Mouse (Mus musculus) gonadal fat pad, adult 2 months (tissue): ENCODE data around the gene Glp1r. TPM values are rescaled to one million over a fixed set of nuclear protein-coding genes. Genes with fewer than 3 reads are reported as not detected.

Source experiments
- DNase-seq: peaks from one replicate; pipeline ENCODE4 v3.0.0-alpha.2; 2012; ENCODE audit warnings: low read depth
- polyA plus RNA-seq: library from polyadenylated mRNA; depleted of rRNA; stranded (reverse); fragments of >200 nt; gene quantifications from 2 replicates; pipeline ENCODE4 v1.2.3, GENCODE M21; 2012; rRNA removed

The Glp1r gene
- polyA plus RNA-seq, result 0.08 and 0.13 TPM in 2 replicates

- no peak for DNase-seq
Observed at GRCm38 (mm10) chr17:30901627-30902026, at the start of gene Glp1r. Gene Glp1r (plus strand): TSS chr17:30901817.

DNA sequence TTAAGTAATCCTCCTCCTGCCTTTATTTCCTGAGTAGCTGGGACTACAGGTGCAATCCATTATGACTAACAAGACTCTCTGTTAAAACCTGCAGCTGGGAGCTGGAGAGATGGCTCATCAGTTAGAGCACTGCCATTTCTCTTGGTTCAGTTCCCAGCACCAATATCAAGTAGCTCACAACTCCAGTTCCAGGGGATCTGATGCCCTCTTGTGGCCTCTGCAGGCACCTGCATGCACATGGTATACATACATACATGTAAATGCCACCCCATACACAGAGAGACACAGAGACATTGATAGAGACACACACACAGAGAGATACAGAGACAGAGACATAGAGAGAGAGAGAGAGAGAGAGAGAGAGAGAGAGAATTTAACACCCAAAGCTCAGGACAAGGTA is 49.3 kb upstream of the Glp1r start:
- DNase-seq, result no peak

GRCm38 (mm10) chr17:30857347-30857746 is 44.3 kb upstream of the Glp1r start:
- DNase-seq, result no peak

DNA sequence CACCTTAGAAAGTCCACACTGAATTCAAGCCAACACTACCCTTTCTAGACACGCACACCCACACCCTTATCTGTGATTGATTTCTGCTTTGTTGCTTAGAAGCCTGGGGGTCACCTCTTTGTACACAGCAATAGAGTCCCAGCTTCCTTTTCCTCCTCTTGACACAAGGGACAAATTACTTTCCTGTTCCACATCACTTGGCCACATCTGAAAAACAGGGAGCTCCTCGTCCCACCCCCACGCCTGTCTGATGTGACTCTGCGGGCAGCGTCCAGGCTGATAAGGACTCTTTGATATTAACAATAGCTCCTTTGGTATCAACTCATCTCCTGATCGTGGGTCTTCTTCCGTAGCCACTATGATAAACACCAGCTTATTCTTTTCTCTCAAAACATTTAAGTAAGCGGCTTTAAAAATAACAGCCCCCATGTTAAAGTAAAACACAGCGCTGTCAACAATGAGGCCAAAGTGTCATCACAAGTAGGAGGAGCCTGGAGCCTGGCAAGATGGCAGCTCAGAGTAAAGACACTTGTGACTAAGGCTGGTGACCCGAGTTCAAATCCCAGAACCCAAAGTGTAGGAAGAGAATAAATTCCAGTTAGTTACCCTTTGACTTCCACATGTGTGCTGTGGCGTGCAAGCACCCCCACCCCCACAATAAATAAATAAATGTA is 42.9 kb upstream of the Glp1r start:
- no peak for DNase-seq

DNA sequence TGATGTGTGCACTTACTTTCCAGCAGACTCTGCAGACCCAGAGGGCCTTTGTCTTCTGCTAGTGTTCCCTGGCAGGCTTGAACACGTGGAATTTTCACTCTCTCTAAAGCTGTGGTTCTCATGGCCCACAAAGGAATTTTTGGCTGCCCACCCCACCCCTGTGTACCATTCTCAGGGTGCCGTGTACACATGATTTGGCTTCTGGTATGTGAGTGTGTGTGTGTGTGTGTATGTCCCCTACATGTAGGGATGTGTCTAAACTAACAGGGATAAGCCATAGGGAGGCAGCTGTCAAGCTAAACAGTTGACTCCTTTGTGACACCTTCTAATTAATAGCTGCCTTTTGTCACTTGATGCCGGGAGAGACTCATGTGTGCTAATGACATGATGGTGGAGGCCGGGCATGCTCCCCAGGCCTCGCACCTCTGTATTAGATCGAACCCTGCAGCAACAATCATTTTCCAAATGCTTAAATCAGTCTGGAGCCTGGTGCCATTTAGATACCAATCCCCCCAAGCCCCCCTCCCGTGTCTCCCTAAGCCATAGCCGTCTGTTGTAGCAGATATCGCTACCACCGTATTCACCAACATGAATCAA is 41.5 kb upstream of the Glp1r start:
- DNase-seq, result no peak

DNA sequence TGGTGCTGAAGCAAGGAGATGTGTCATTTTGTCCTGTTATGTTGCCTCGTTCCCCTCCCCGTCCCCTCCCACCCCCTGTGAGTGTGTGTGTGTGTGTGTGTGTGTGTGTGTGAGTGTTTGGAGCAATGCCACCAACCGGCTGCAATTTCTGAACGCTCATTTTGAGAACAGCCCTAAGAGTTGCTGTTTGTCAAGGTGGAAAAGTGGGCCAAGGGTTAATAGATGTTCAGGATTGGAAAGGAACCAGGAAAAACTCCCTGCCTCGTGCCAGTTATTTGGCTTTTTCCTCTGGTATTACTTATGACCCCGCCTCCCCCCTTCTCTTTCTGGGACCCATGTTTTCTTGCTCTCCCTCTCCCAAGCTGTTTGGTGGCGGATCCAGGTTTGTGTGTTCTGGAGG is 41.0 kb upstream of the Glp1r start:
- DNase-seq, result no peak

DNA sequence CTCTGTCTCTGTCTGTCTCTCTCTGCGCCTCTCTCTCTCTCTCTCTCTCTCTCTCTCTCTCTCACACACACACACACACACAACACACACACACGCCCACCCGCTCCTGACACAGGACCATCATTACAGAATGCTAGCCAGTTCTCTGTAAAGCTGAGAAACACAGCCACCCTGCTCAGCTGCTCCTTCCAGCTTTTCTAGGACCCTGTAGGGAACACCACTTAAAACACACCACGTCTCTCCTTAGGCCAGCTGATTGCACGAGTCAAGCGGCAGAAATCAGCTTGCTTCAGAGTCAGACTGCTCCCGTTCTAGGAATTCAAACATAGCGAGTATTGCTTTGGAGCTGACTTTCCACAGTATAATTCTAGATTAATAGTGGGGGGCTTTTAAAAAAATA is 35.3 kb upstream of the Glp1r start:
- no peak for DNase-seq

- DNase-seq, result no peak
Observed at GRCm38 (mm10) chr17:30866966-30867365, 34.7 kb upstream of the Glp1r start.

DNA sequence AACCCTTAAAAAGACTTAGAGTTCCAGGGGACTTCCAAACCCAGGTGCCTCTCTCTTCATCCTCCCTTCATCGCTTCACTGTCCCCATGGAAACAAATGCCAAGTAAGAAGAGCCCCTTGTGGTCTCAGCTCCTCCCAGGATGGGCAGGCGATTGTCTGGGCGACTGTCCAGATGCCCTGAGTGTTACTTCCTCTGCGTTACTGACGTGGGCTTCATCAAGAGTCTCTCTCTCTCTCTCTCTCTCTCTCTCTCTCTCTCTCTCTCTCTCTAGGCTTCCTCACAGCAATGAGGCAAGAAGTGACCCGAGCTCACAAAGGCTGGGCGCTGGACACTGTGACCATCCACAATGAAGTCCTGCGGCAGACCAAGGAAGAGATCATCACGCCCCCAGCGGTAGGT is 30.6 kb upstream of the Glp1r start:
- DNase-seq, result no peak

DNA sequence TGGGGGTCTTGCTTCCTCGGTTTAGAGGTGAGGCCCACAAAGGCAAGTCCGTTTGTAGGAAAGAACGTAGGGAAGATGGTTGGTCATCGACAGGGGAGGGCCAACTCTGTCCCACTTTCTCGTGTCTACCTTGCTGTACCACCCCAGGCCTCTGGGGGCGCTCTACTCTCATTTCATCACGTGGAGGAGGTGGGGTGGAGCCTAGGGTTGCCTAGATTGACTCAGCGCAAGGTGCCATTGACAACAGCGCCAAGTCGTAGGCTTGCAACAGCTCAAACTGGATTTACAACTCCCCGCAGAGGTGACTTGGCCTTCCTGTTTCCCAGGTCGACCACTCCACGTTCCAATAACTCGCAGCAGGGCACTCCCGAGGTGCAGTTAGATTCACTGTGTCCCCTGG is 27.3 kb upstream of the Glp1r start:
- no peak for DNase-seq

- DNase-seq, result no peak
Observed at GRCm38 (mm10) chr17:30877456-30877855, 24.2 kb upstream of the Glp1r start.

GRCm38 (mm10) chr17:30878626-30879025 is 23.0 kb upstream of the Glp1r start:
- no peak for DNase-seq

- DNase-seq, result no peak
Observed at GRCm38 (mm10) chr17:30880391-30880790, 21.2 kb upstream of the Glp1r start.

- no peak for DNase-seq
Observed at GRCm38 (mm10) chr17:30881001-30881400, 20.6 kb upstream of the Glp1r start.

DNA sequence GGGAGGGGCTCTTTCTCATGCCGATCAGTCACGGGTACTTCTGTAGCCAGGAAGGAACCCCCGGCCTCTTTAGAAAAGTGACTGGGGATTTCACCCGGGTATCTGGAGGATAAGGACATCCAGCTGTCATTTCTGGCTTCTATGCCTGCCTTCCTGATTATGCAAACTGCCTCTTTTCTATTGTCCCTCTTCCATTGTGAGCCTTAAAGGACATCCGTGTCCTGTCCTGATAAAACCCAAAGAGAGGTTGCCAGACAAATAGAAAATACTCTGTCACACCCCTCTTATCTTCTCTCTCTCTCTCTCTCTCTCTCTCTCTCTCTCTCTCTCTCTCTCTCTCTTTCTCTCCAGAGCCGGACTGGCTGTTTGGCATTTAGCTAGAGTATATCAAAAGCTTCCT is 19.4 kb upstream of the Glp1r start:
- no peak for DNase-seq

DNA sequence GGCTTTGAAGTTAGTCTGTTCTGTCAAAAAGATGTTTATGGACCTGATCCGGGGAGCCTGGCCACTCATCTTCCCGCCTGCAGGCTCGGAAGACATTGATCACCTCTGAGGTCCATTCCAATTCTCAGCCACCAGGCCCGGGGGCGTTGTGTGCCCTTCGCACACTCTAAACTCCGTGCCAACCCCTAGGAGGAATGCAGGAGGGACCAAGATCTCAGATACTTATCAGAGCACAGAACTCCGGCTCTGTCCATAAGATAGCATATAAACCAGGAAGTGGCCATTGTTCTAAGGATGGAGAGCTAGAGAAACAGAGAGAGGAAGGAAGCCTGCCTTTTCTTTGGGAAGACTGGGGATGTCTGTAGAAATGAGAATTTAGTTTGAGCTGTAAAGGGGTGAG is 18.1 kb upstream of the Glp1r start:
- no peak for DNase-seq

GRCm38 (mm10) chr17:30892086-30892485 is 9.5 kb upstream of the Glp1r start:
- DNase-seq, result no peak

DNA sequence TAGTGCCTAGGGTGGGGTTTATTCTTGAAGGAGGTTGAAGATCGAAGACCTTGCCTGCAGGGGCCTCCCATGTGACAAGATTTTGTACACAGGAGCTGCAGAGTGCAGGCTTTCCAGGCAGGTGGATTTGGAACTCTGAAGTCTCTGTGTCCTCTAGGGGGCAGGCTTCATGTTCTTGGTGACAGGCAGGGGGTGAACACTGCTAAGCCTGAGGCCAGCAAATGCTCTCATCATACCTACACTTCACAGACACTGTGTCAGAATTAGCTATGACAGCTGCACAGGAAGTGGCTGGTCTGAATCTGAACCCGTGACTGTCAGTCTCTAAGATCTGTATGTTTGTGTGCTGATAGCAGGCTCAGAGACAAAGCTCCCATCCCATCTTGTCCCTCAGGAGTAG is 8.9 kb upstream of the Glp1r start:
- DNase-seq, result no peak

DNA sequence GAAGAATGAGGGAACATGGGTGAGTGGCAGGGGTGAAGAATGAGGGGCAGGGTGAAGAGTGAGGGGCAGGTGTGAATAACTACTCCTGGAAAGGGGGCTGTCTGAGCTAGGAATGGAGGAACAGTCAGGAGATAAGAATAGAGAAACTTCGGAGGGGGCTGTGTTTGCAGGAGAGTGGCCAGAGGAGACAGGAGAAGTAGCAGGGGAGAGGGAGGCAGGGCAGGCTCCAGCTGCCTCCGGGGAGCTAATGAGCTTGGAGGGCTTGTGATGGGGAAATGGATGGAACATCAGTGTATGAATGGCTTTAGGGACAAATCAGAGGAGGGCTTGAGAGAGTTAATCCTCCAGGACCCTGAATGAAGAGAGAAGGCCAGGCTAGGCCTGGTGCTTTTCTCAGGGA is 4.5 kb upstream of the Glp1r start:
- DNase-seq, result no peak

DNA sequence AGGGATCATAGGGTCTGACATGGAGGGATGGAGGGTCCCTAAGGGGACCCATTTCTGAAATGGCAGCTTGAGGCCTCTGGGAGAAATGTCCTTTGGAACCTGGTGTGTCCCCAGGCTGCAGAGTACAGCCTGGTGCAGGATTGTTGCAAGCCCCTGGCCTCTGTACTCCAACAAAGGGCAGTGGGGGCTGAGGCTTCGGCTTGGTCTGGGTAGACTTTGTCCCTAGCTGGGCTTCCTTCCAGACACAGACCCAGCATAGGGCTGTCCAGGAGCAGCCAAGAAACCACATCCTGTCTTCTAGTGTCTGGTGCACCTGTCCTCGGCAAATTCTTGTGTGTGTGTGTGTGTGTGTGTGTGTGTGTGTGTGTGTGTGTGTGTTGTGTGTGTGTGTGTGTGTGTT is 2.5 kb downstream of the Glp1r start:
- DNase-seq, result no peak

DNA sequence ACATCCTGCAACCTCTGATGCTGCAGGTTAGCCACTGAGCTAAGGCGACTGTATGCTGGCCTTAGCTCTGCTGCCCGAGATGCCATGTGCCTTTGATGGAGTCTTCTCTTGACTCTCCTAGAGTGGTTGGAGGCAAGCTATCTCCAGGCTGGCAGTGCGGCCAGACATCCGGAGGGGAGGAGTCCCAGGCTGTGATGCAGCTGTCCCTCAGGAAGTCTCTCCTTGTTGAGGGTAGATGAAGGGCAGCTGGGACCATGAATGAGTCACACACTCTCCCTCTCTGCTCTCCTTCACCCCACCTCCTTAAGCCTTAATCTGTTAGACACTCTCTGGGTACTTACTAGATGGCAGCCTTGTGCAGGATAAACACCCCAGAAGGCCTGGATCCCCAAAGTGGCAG is 6.0 kb downstream of the Glp1r start:
- DNase-seq, result no peak

- no peak for DNase-seq
Observed at GRCm38 (mm10) chr17:30910866-30911731, 9.5 kb downstream of the Glp1r start.

- DNase-seq, result no peak
Observed at GRCm38 (mm10) chr17:30911732-30912088, 10.1 kb downstream of the Glp1r start.
